Mouse (Mus musculus): ENCODE measurements around the gene Slc16a13. TPM values are rescaled to one million over a fixed set of nuclear protein-coding genes. Genes with fewer than 3 reads are reported as not detected.
"Not testable (repeated sequence)": the region's sequence is repeated elsewhere in the genome, so short reads cannot be mapped to it uniquely, and the experiment has no call there.

Slc16a13 gene
- polyA plus RNA-seq, 1 experiment: 11.3 TPM

DNA sequence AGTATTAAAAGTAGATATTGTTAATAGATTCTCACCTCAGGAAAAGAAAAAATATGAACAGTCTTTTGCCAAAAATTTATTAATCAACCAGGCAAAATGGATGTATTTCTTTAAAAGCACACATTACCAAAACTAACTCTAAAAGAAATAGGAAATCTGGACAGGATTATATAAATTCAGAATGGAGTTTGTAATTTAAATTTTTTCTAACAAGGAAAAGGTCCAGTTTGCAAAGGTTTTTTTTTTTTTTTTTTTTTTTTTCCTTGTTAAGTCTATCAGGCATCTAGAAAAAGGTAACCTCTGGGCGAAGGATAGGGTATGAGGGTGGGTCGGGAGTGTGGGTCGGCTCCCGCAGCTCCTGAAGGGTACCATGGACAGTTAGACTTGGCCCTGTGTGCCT, 40.4 kb downstream of the Slc16a13 start:
- Histone ChIP-seq H3K4me3 (replicated peaks; ENCODE audit: extremely low read depth, low read depth, low read length) (no peak overlapping the region), H3K4me1 (ENCODE audit: control insufficient read depth, insufficient read depth, low read length) (no peaks in the 10 kb centered on the region)
- DNase-seq: no peak
- TF ChIP-seq POLR2A (IDR thresholded peaks at IDR 0.05; ENCODE audit: borderline replicate concordance, extremely low read depth, low read depth, low read length): no peak
- no peak for TF ChIP-seq CTCF (IDR thresholded peaks at IDR 0.05; ENCODE audit: insufficient read depth, low read length)
- WGBS: 89% methylated on average over 4 of the region's 4 CpGs

DNA sequence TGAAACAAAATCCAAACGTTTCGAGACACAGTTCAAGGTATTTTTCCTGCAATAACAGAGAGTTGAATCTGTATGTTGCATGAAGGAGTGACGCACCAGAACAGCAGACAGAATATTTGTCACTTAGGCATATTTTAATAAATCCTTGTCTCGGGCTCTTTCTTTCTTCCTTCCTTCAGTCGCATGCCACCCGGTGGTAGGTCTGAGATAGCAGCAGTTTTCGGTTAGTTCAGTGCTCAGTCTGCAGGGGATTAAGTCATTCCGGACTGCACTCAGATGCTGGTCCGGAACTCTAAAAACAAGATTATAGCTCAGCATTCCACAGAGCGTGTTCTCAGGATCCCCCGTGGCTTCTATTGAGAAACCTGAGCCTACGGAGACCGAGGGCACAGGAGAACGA, 41.5 kb downstream of the Slc16a13 start:
- 38% methylated on average over 14 of the region's 14 CpGs for WGBS
- DNase-seq: no peak
- Histone ChIP-seq H3K4me3 (replicated peaks; ENCODE audit: extremely low read depth, low read depth, low read length) (no peak overlapping the region), H3K4me1 (ENCODE audit: control insufficient read depth, insufficient read depth, low read length) (no peaks in the 10 kb centered on the region)
- TF ChIP-seq POLR2A (IDR thresholded peaks at IDR 0.05; ENCODE audit: borderline replicate concordance, extremely low read depth, low read depth, low read length): no peak
- peak; percentile 33; the same call in 1 of the 2 replicates for TF ChIP-seq CTCF (IDR thresholded peaks at IDR 0.05; ENCODE audit: insufficient read depth, low read length)

DNA sequence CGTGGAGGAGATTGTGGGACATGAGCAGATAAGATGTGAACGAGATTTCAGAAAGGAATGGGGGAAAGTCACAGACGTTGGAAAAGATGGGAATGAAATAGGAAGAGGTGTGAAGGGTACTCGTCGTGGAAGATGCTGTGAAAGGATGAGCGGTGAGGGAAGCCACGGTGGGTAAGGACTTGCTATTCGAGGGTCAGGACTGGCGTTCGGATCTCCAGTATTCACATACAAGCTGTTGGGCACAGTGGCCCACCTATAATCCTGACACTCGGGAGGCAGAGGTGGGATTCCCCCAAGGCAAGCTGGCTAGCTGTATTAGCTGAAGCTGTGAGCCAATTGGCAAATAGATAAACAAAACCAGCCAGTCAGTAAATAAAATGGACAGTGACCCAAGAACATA, 42.1 kb downstream of the Slc16a13 start:
- TF ChIP-seq POLR2A (IDR thresholded peaks at IDR 0.05; ENCODE audit: borderline replicate concordance, extremely low read depth, low read depth, low read length) (no peak), CTCF (IDR thresholded peaks at IDR 0.05; ENCODE audit: insufficient read depth, low read length) (no peak)
- DNase-seq: no peak
- Histone ChIP-seq H3K4me1 (ENCODE audit: control insufficient read depth, insufficient read depth, low read length) (no peaks in the 10 kb centered on the region), H3K4me3 (replicated peaks; ENCODE audit: extremely low read depth, low read depth, low read length) (no peak overlapping the region)
- 71% methylated on average over 11 of the region's 11 CpGs for WGBS

DNA sequence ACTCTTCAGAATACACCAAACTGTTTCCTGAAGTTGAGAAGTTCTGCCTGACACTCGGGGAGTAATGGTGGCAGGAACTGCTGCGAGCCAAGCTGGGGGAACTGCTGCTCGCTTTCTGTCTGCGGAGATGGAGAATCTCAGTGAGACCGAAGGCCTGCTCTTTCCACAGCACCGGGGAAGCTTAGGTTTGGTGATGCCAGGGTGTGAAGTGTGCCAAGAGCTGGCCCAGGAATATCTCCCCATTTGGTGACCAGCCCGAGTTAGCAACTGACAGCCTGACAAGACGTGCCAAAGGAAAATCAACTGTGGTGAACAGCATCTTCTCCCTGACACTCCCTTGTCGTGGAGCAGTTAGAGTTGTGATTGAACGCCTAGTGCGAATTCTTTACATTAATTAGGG, 42.6 kb downstream of the Slc16a13 start:
- Histone ChIP-seq H3K4me1 (ENCODE audit: control insufficient read depth, insufficient read depth, low read length) (no peaks in the 10 kb centered on the region), H3K4me3 (replicated peaks; ENCODE audit: extremely low read depth, low read depth, low read length) (no peak overlapping the region)
- no peak for TF ChIP-seq POLR2A (IDR thresholded peaks at IDR 0.05; ENCODE audit: borderline replicate concordance, extremely low read depth, low read depth, low read length)
- WGBS: 86% methylated on average over 11 of the region's 11 CpGs
- DNase-seq: no peak

- H3K4me3 ChIP-seq (replicated peaks; ENCODE audit: extremely low read depth, low read depth, low read length): no peak overlapping the region
- H3K4me1 ChIP-seq (ENCODE audit: control insufficient read depth, insufficient read depth, low read length): no peaks in the 10 kb centered on the region
- 69% methylated on average over 8 of the region's 8 CpGs for WGBS
- DNase-seq: no peak
- TF ChIP-seq POLR2A (IDR thresholded peaks at IDR 0.05; ENCODE audit: borderline replicate concordance, extremely low read depth, low read depth, low read length) (no peak), CTCF (IDR thresholded peaks at IDR 0.05; ENCODE audit: insufficient read depth, low read length) (0 out of 2 replicates have a peak, but pooled peaks have one; percentile 12)
Observed at GRCm38 (mm10) chr11:70177647-70178046, 43.2 kb downstream of the Slc16a13 start.

DNA sequence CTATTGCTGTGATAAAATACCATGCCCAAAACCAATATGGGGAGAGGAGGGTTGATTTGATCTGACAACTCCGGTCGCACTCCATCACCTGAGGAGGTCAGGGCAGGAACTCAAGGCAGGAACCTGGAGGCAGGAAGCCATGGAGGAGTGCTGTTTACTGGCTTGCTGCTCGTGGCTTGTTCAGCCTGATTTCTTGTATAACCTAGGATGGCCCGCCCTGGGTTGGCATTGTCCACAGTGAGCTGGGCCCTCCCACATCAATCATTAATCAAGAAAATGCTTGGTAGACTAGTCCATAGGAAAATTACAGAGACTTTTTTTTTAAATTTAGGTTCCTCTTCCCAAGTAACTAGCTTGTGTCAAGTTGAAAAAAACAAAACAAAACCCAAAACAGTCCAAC, 46.4 kb downstream of the Slc16a13 start:
- DNase-seq: no peak
- 70% methylated on average over 4 of the region's 4 CpGs for WGBS
- Histone ChIP-seq H3K4me3 (replicated peaks; ENCODE audit: extremely low read depth, low read depth, low read length) (no peak overlapping the region), H3K4me1 (ENCODE audit: control insufficient read depth, insufficient read depth, low read length) (no peaks in the 10 kb centered on the region)
- TF ChIP-seq CTCF (IDR thresholded peaks at IDR 0.05; ENCODE audit: insufficient read depth, low read length): no peak
- no peak for TF ChIP-seq POLR2A (IDR thresholded peaks at IDR 0.05; ENCODE audit: borderline replicate concordance, extremely low read depth, low read depth, low read length)

DNA sequence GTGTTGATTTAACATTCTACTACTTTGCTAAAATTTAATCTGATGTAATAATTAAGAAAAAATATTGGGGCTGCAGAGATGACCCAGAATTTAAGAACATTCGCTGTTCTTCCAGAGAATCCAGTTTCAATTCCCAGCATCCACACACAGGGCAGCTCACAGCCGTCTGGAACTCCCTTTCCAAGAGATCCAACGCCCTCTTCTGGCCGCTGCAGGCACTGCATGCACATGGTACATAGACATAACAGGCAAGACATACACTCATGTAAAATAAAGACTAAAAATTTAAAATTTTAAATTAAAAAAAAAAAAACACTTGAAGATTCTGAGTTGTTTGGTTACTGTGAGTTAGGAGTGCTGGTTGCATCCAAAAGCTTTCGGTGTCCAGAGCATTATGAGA, 48.6 kb downstream of the Slc16a13 start:
- WGBS: 55% methylated on average over 5 of the region's 5 CpGs
- no peak for TF ChIP-seq CTCF (IDR thresholded peaks at IDR 0.05; ENCODE audit: insufficient read depth, low read length)
- H3K4me3 ChIP-seq (replicated peaks; ENCODE audit: extremely low read depth, low read depth, low read length): no peak overlapping the region
- H3K4me1 ChIP-seq (ENCODE audit: control insufficient read depth, insufficient read depth, low read length): no peaks in the 10 kb centered on the region
- DNase-seq: no peak

DNA sequence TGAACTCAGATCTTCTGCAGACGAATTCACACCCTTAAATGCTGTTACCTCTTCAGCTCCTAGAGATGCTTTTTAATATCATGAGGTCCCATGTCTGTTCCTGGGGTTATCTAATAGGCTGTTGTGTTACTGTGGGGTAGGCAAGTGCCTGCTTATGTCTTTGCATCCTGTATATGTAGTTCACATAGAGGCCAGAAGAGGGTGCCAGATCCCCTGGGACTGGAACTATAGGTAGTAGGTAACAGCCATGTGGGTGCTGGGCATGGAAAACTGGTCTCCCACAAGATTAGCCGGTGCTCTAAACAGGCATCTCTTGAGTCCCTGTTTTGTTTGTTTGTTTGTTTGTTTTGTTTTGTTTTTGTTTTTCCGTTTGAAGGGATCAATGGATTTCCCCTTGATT, 49.0 kb downstream of the Slc16a13 start:
- WGBS: 43% methylated on average over 3 of the region's 3 CpGs
- Histone ChIP-seq H3K4me1 (ENCODE audit: control insufficient read depth, insufficient read depth, low read length) (no peaks in the 10 kb centered on the region), H3K4me3 (replicated peaks; ENCODE audit: extremely low read depth, low read depth, low read length) (no peak overlapping the region)
- TF ChIP-seq CTCF (IDR thresholded peaks at IDR 0.05; ENCODE audit: insufficient read depth, low read length) (peak; percentile 56), POLR2A (IDR thresholded peaks at IDR 0.05; ENCODE audit: borderline replicate concordance, extremely low read depth, low read depth, low read length) (no peak)
- peak; percentile 23 for DNase-seq

- 76% methylated on average over 7 of the region's 7 CpGs for WGBS
Observed at GRCm38 (mm10) chr11:70171181-70171580, 49.7 kb downstream of the Slc16a13 start.

GRCm38 (mm10) chr11:70170291-70170690, 50.6 kb downstream of the Slc16a13 start:
- WGBS: 76% methylated on average over 7 of the region's 7 CpGs
- TF ChIP-seq POLR2A (IDR thresholded peaks at IDR 0.05; ENCODE audit: borderline replicate concordance, extremely low read depth, low read depth, low read length) (no peak), CTCF (IDR thresholded peaks at IDR 0.05; ENCODE audit: insufficient read depth, low read length) (no peak)
- H3K4me1 ChIP-seq (ENCODE audit: control insufficient read depth, insufficient read depth, low read length): no peaks in the 10 kb centered on the region
- H3K4me3 ChIP-seq (replicated peaks; ENCODE audit: extremely low read depth, low read depth, low read length): no peak overlapping the region
- no peak for DNase-seq

More at GRCm38 (mm10) chr11:70171181-70171580, 49.7 kb downstream of the Slc16a13 start:
- DNase-seq: no peak
- Histone ChIP-seq H3K4me3 (replicated peaks; ENCODE audit: extremely low read depth, low read depth, low read length) (no peak overlapping the region), H3K4me1 (ENCODE audit: control insufficient read depth, insufficient read depth, low read length) (no peaks in the 10 kb centered on the region)
- TF ChIP-seq CTCF (IDR thresholded peaks at IDR 0.05; ENCODE audit: insufficient read depth, low read length): no peak
- no peak for TF ChIP-seq POLR2A (IDR thresholded peaks at IDR 0.05; ENCODE audit: borderline replicate concordance, extremely low read depth, low read depth, low read length)

GRCm38 (mm10) chr11:70169471-70169870, 51.4 kb downstream of the Slc16a13 start:
- not testable (repeated sequence) for DNase-seq; H3K4me1 ChIP-seq (ENCODE audit: control insufficient read depth, insufficient read depth, low read length); H3K4me3 ChIP-seq (replicated peaks; ENCODE audit: extremely low read depth, low read depth, low read length)
- WGBS: 84% methylated on average over 7 of the region's 7 CpGs
